Mouse (Mus musculus): ENCODE data around the gene Zdhhc25.

Gene Zdhhc25

GRCm38 (mm10) chr15:88628801-88629356 is 28.8 kb downstream of the Zdhhc25 start:
- DNase-seq (ENCODE audit: low read depth, low spot score), result no peak

GRCm38 (mm10) chr15:88635205-88635604 is 35.1 kb downstream of the Zdhhc25 start:
- DNase-seq (ENCODE audit: low read depth, low spot score), result no peak

- DNase-seq (ENCODE audit: low read depth, low spot score), result peak; percentile 61
Observed at GRCm38 (mm10) chr15:88651019-88651418, 50.9 kb downstream of the Zdhhc25 start.
